Mouse (Mus musculus): Measurements from ENCODE around the gene Hmgn1.

- TF ChIP-seq GATA1 (IDR thresholded peaks at IDR 0.05; ENCODE audit: low read length), result no peak
- TF ChIP-seq TAL1 (IDR thresholded peaks at IDR 0.05; ENCODE audit: low read length), result no peak
These were observed 31.1 kb upstream of the Hmgn1 start for GRCm38 (mm10) chr16:96158511-96159080.
